Mouse (Mus musculus) Muller cell, postnatal 12 days (primary cell): Measurements from ENCODE around the gene Clasp2.

ENCODE experiments used
- DNase-seq: peaks from one replicate; pipeline ENCODE4 v3.0.0-alpha.2; 2015; ENCODE audit errors: inconsistent ontology term

The Clasp2 gene

GRCm38 (mm10) chr9:113931375-113932099 lies 190.3 kb downstream of the Clasp2 start:
- DNase-seq, result peak; percentile 25

GRCm38 (mm10) chr9:113932100-113932470 lies 190.8 kb downstream of the Clasp2 start:
- DNase-seq, result peak; percentile 39

GRCm38 (mm10) chr9:113932501-113932900 lies 191.2 kb downstream of the Clasp2 start:
- DNase-seq, result peak; percentile 25

GRCm38 (mm10) chr9:113935638-113936037 lies 194.4 kb downstream of the Clasp2 start:
- no peak for DNase-seq

GRCm38 (mm10) chr9:113939063-113939850 lies 198.0 kb downstream of the Clasp2 start:
- DNase-seq, result no peak

- no peak for DNase-seq
These were observed 200.0 kb downstream of the Clasp2 start for GRCm38 (mm10) chr9:113941103-113941805.

- DNase-seq, result no peak
These were observed 202.1 kb downstream of the Clasp2 start for GRCm38 (mm10) chr9:113943372-113943771.

GRCm38 (mm10) chr9:113947216-113947615 lies 205.9 kb downstream of the Clasp2 start:
- no peak for DNase-seq

- no peak for DNase-seq
These were observed 216.5 kb downstream of the Clasp2 start for GRCm38 (mm10) chr9:113957777-113958176.

GRCm38 (mm10) chr9:113963718-113964117 lies 222.4 kb downstream of the Clasp2 start:
- DNase-seq, result no peak

- no peak for DNase-seq
These were observed 223.1 kb downstream of the Clasp2 start for GRCm38 (mm10) chr9:113964415-113964814.

- no peak for DNase-seq
These were observed 225.6 kb downstream of the Clasp2 start for GRCm38 (mm10) chr9:113966838-113967237.

- DNase-seq, result no peak
These were observed 227.7 kb downstream of the Clasp2 start for GRCm38 (mm10) chr9:113968967-113969366.
